Mouse (Mus musculus) embryonic facial prominence, embryonic 11.5 days (tissue): Measurements from ENCODE around the gene Eef2. TPM values are rescaled to one million over a fixed set of nuclear protein-coding genes. Genes with fewer than 3 reads are reported as not detected.

Experiments used
- ATAC-seq: fragments of 200-750 bp; cut with Nextera tagmentation; replicated peaks from 2 replicates; pipeline ENCODE4 v1.8.0; 2017; ENCODE audit warnings: low read depth; ENCODE audit not compliant: insufficient number of reproducible peaks, low FRiP score, low TSS enrichment
- DNase-seq: peaks from one replicate; pipeline ENCODE4 v3.0.0-alpha.2; 2015; ENCODE audit warnings: low spot score
- H3K27ac ChIP-seq: fragments of 300-500 bp; sonication (generic); replicated peaks from 2 replicates; pipeline ENCODE4 v1.5.1; 2014; ENCODE audit warnings: mild to moderate bottlenecking, low read depth, low read length, control low read depth
- H3K27me3 ChIP-seq: fragments of 300-500 bp; sonication (generic); 2 replicates; pipeline ENCODE4 v1.6.1; 2014; ENCODE audit warnings: mild to moderate bottlenecking, low read length, moderate library complexity, mixed read lengths; ENCODE audit not compliant: control insufficient read depth, insufficient read depth
- H3K36me3 ChIP-seq: fragments of 300-500 bp; sonication (generic); replicated peaks from 2 replicates; pipeline ENCODE4 v1.6.1; 2014; ENCODE audit warnings: low read depth, mild to moderate bottlenecking, low read length, moderate library complexity, mixed read lengths; ENCODE audit not compliant: control insufficient read depth, insufficient read depth
- H3K4me1 ChIP-seq: fragments of 300-500 bp; sonication (generic); 2 replicates; pipeline ENCODE4 v1.6.1; 2014; ENCODE audit warnings: low read length, mixed read lengths; ENCODE audit not compliant: control insufficient read depth, insufficient read depth
- H3K4me2 ChIP-seq: fragments of 300-500 bp; sonication (generic); 2 replicates; pipeline ENCODE4 v1.6.1; 2014; ENCODE audit warnings: low read depth, mild to moderate bottlenecking, control low read depth, low read length, moderate library complexity
- H3K4me3 ChIP-seq: fragments of 300-500 bp; sonication (generic); 2 replicates; pipeline ENCODE4 v1.5.1; 2014; ENCODE audit warnings: low read depth, low read length, control low read depth
- H3K9ac ChIP-seq: fragments of 300-500 bp; sonication (generic); replicated peaks from 2 replicates; pipeline ENCODE4 v1.6.1; 2014; ENCODE audit warnings: mild to moderate bottlenecking, control low read depth, low read length
- H3K9me3 ChIP-seq: fragments of 300-500 bp; sonication (generic); replicated peaks from 2 replicates; pipeline ENCODE4 v1.6.1; 2016; ENCODE audit warnings: mild to moderate bottlenecking, low read length, inconsistent platforms, mixed read lengths; ENCODE audit not compliant: control insufficient read depth
- WGBS: fragments of 180-500 bp; shearing (Covaris S2); extraction: QIAGEN DNeasy Blood & Tissue Kit; methylation state at CpG from one replicate; pipeline ENCODE4 v1.1.7; 2014; 5-methylcytosine and 5-hydroxymethylcytosine counted together
- polyA plus RNA-seq: library from polyadenylated mRNA; unstranded; fragments of >200 nt; fragmentation: Nextera tagmentation; extraction: Ambion mirVana; gene quantifications from 2 replicates; pipeline ENCODE4 v1.2.1, GENCODE M21; 2014

The Eef2 gene
- polyA plus RNA-seq, 1 experiment from 2014 or later: 417 TPM

DNA sequence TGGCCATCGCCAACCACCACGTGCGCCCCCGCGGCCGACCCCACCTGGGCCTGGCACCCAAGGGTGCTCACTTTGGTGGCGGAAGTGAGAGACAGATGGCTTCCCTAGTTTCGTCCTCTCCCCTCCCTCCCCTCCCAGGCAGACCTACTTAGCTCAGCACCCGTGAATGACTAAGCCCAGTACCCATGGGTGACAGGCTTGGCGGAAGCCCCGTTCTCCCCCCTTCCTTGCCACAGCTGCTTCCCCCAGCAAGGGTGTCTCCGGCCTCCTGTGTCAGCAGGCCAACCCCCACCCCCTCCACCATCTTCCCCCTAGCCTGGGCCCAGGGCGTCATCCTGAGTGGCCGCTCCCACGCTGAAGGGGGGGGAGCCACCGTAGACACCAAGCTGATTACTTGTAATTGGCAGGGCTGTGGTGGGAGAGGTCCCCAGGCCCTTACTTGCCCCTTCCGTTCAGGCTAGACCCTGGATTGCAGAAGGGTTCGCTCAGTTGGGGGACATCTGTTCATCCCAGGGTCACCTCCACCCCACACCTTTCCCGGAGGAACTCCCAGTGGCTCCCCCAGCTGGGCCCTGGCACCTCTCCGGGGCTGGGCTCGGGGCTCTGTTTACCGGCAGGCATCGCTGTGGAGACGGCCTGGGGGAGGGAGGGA is 38.2 kb upstream of the Eef2 start:
- DNase-seq (peak; percentile 37), ATAC-seq (0 out of 2 replicates have a peak, but pooled peaks have one; percentile 0)
- Histone ChIP-seq H3K27ac (peak overlapping the region; percentile 81), H3K4me2 (peak overlapping the region; percentile 91), H3K4me1 (peaks cover 18% of the 10 kb centered on the region), H3K27me3 (peaks cover 13% of the 10 kb centered on the region), H3K9ac (peak overlapping the region; percentile 90), H3K9me3 (no peaks in the 10 kb centered on the region), H3K4me3 (peak overlapping the region; percentile 82), H3K36me3 (no peaks in the 10 kb centered on the region)
- 1% methylated on average over 15 of the region's 24 CpGs for WGBS

- Histone ChIP-seq H3K27ac (no peak overlapping the region), H3K27me3 (peaks cover 13% of the 10 kb centered on the region), H3K9me3 (no peaks in the 10 kb centered on the region), H3K4me3 (peak overlapping the region; percentile 82), H3K36me3 (peaks cover 3% of the 10 kb centered on the region), H3K9ac (peak overlapping the region; percentile 90), H3K4me1 (peaks cover 18% of the 10 kb centered on the region), H3K4me2 (peak overlapping the region; percentile 91)
- WGBS: 55% methylated on average over 11 of the region's 11 CpGs
- DNase-seq (no peak), ATAC-seq (no peak)
These were observed 37.5 kb upstream of the Eef2 start for GRCm38 (mm10) chr10:81138821-81139528.

GRCm38 (mm10) chr10:81139529-81139846 is 36.9 kb upstream of the Eef2 start:
- Histone ChIP-seq H3K9me3 (no peaks in the 10 kb centered on the region), H3K9ac (no peak overlapping the region; the same call in 1 of the 2 replicates), H3K4me3 (0 out of 2 replicates have a peak overlapping the region, but pooled peaks have one; percentile 12), H3K36me3 (peaks cover 8% of the 10 kb centered on the region), H3K27me3 (peaks cover 10% of the 10 kb centered on the region), H3K4me1 (peaks cover 18% of the 10 kb centered on the region), H3K27ac (no peak overlapping the region; the same call in 1 of the 2 replicates), H3K4me2 (peak overlapping the region; percentile 19)
- no peak for DNase-seq
- ATAC-seq: no peak
- 69% methylated on average over 4 of the region's 4 CpGs for WGBS

GRCm38 (mm10) chr10:81140005-81140404 is 36.4 kb upstream of the Eef2 start:
- Histone ChIP-seq H3K9ac (no peak overlapping the region), H3K27me3 (peaks cover 7% of the 10 kb centered on the region), H3K4me2 (no peak overlapping the region; the same call in none of the 2 replicates), H3K36me3 (peaks cover 11% of the 10 kb centered on the region), H3K9me3 (no peaks in the 10 kb centered on the region), H3K4me1 (peaks cover 18% of the 10 kb centered on the region), H3K4me3 (0 out of 2 replicates have a peak overlapping the region, but pooled peaks have one; percentile 12), H3K27ac (no peak overlapping the region; the same call in 1 of the 2 replicates)
- DNase-seq: no peak
- ATAC-seq: no peak
- WGBS: 58% methylated on average over 8 of the region's 8 CpGs

DNA sequence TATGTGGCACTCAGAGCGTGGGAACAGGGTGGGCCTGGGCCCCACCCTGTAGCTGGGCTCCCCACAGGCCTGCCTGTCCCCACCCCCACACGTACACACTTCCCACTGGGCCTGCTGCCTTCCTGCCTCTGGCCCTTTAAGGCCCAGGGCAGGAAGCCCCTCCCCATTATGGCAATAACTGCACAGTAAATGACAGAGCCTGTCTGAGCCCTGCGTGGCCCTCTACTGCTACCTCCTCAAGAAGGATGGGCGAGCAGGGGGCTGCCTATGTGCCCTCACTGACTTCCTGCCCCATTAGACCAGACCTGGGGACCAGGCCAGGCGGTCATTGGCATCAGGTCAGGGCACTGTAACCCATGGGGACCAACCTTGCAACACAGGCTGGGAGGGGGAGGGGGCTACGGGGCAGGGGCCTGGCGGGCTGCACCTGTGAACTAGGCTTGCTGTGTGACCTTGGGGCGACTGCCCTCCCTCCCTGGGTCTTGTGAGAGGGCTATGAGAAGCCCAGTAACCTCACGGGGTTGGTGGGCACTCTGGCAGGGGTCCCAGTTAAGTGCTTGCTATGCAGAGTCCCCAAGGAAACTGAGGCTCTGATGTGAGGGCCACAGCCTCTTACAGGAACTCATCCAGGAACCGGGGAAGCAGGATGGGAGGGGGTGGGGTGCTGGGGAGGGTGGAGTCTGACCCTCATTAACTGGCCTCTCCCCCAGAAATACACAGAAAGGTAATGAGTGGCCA is 35.5 kb upstream of the Eef2 start:
- Histone ChIP-seq H3K9me3 (no peaks in the 10 kb centered on the region), H3K27ac (no peak overlapping the region), H3K4me3 (0 out of 2 replicates have a peak overlapping the region, but pooled peaks have one; percentile 8), H3K27me3 (peaks cover under 1% of the 10 kb centered on the region; the same call in 1 of the 2 replicates), H3K4me1 (peaks cover 15% of the 10 kb centered on the region), H3K36me3 (peaks cover 13% of the 10 kb centered on the region), H3K9ac (no peak overlapping the region; the same call in 1 of the 2 replicates), H3K4me2 (peak overlapping the region; percentile 16; the same call in 1 of the 2 replicates)
- no peak for DNase-seq
- no peak for ATAC-seq
- WGBS: 56% methylated on average over 10 of the region's 10 CpGs

DNA sequence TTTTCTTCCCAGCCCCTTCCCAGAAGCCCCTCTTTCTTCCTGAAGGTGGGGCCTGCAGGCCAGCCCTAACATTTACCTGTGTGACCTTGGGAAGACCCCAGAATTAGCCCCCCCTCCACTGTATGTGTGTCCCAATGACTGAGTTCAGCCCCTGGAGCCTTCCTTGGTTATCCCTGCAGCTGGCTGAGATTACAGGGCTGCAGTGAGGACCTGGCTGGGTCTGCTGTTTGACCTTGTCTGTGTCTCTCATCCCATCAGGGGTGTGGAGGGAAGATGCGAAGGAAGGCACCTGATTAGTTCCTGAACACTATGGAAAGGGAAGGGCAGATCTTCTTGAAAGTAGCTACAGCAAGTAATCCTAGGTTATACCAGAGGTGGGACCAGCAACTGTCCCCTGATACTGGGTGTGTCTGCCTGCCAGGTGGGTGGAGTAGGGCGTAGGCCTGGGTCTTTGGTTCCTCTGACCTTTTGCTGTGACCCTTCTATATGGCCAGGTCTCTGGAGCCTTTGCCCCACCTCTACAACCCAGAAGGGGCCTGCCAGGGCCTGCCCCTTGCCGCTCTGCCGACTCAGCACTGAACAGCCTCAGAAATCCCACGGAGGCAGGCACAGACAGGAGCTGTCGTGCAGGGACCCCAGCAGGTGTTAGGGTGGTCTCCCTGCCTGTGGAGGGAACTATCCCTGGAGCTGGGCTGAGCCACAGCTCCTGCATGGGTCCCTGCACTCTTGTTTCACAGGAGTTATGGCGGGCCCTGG is 34.8 kb upstream of the Eef2 start:
- DNase-seq (no peak), ATAC-seq (no peak)
- Histone ChIP-seq H3K4me3 (no peak overlapping the region), H3K4me2 (no peak overlapping the region), H3K9me3 (no peaks in the 10 kb centered on the region), H3K9ac (peak overlapping the region; percentile 32; the same call in 1 of the 2 replicates), H3K36me3 (peaks cover 13% of the 10 kb centered on the region), H3K27ac (0 out of 2 replicates have a peak overlapping the region, but pooled peaks have one; percentile 4), H3K4me1 (peaks cover 15% of the 10 kb centered on the region), H3K27me3 (no peaks in the 10 kb centered on the region)
- WGBS: 85% methylated on average over 7 of the region's 7 CpGs

DNA sequence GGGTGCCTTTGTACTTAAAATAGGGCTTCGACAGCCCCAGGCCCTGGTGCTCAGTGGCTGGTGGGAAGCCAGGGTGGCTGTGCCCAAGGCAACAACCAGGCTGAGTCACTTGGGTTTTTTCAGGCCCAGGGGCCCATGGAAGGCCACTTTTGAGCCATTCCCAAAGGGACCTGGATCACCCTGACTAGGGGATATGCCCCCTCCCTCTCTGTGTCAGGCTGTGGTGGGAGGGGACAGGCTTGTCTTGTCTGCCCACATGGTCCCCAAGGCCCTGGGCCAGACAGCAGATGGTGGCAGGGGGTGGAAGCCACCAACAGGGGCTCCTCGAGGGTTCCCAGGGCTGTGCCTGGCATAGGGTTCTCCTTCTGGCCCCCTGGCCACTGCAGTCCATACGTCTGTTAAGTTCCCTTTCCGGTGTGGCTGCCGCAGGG is 33.9 kb upstream of the Eef2 start:
- H3K9ac ChIP-seq: no peak overlapping the region
- H3K4me3 ChIP-seq: no peak overlapping the region
- no peak overlapping the region; the same call in 1 of the 2 replicates for H3K27ac ChIP-seq
- H3K27me3 ChIP-seq: no peaks in the 10 kb centered on the region
- no peak for DNase-seq
- no peak overlapping the region for H3K4me2 ChIP-seq
- H3K9me3 ChIP-seq: no peaks in the 10 kb centered on the region
- H3K36me3 ChIP-seq: peaks cover 14% of the 10 kb centered on the region
- no peak for ATAC-seq
- H3K4me1 ChIP-seq: peaks cover 15% of the 10 kb centered on the region
- WGBS: 70% methylated on average over 5 of the region's 5 CpGs
